Mouse (Mus musculus): Measurements from ENCODE around the gene Snx29.

DNA sequence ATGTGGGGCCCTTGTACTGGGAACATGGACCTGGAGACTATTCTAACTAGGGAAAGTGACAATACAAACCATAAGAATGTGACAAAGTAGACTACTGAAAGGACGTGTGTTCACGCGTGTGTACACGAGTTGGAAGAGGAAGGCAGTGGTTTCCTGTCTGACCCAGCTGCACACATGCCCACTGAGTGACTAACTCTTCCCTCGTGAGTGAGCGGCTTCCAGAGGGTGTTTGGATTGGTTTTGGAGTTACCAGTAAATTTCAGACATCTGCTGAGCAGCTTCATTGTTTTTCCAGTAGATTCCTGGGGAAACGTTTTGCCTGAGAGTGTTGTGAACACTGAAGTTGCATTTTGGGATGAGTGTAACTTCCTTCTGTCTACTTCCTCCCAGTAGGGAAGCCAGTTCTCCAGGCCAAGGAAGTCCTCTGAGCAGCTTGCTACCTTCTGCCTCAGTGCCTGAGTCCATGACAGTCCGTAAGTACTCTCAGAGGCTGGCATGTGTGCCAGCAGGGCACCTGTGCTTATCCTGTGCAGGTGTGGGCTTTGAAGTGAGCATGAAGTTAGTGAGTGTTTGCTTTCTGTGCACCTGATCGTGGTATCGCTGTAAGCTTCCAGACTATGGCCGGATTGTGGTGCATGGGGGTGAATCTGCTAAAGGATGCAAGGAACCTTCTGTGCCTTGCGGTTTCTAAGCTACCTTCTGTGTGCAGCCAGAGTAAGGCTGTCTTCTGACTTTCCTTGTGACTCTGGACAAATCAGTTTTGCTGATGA lies 97.8 kb downstream of the Snx29 start:
- no peak for TF ChIP-seq CTCF (IDR thresholded peaks at IDR 0.05; ENCODE audit: low read depth, low read length)
- TF ChIP-seq POLR2A (IDR thresholded peaks at IDR 0.05; ENCODE audit: borderline replicate concordance, low read depth, low read length): no peak
